Mouse (Mus musculus): ENCODE measurements around the gene Trp53bp2. TPM values are rescaled to one million over a fixed set of nuclear protein-coding genes. Genes with fewer than 3 reads are reported as not detected.

The Trp53bp2 gene
- polyA plus RNA-seq, 1 experiment from 2014 or later, result 35.4 TPM

DNA sequence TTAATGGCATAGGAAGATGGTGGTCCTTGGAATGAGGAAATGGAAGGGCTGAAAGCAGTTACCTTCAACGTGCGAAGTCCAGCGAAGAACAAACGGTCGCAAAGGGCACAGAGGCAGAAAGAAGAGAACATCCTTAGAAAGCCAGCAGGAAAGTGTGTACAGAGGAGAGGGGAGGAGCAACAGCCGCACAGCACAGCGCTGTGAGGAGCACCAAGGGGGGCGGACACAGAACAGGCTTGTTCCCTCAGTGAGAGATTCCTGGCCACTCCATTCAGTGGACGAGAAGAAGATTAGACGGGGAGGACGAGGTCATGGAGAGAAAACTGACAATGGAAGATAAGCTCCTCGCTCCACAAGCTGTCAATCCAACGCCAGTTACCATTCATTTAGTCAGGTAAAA lies 5.9 kb upstream of the Trp53bp2 start:
- ATAC-seq (no peak), DNase-seq (ENCODE audit: low read depth, low spot score) (no peak)
- in situ Hi-C loops (cut with MboI; ENCODE audit: low pct_unique_long_range_greater_than_20kb), result no loop called here
- no peak for TF ChIP-seq CTCF (IDR thresholded peaks at IDR 0.05)
- ChIA-PET CTCF (interaction anchor here (1.8 kb wide), 1 partner anchor 39 kb away, joined by 5 read pairs; no protein-coding TSS in a partner anchor), POLR2A (no interaction called here)
- no peaks in the 10 kb centered on the region for H3K27me3 ChIP-seq

DNA sequence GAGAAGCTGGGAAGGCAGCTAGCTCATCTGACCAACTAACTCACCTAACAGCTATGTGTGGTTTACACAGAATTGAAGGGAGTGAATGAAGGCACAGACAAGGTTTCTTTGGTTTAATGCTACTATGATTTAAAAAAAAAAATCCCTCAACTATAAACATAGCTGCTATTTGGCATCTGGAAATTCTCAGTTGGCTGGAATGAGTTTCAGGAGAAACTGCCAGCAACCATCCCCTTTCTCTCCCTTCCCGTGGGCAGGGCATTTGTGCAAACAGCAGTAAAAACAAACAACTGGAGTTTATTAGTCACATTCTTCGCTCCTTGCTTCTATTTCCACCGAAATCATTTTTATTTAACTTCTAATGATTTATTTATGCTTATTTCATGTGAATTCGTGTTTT lies 2.4 kb upstream of the Trp53bp2 start:
- in situ Hi-C loops (cut with MboI; ENCODE audit: low pct_unique_long_range_greater_than_20kb), result no loop called here
- ChIA-PET CTCF (interaction anchor here (1.3 to 1.6 kb wide), 2 partner anchors 31 to 32 kb away, joined by 3 to 6 read pairs; no protein-coding TSS in a partner anchor), POLR2A (no interaction called here)
- no peak for TF ChIP-seq CTCF (IDR thresholded peaks at IDR 0.05)
- no peak for DNase-seq (ENCODE audit: low read depth, low spot score)
- H3K27me3 ChIP-seq, result no peaks in the 10 kb centered on the region
- ATAC-seq, result no peak

DNA sequence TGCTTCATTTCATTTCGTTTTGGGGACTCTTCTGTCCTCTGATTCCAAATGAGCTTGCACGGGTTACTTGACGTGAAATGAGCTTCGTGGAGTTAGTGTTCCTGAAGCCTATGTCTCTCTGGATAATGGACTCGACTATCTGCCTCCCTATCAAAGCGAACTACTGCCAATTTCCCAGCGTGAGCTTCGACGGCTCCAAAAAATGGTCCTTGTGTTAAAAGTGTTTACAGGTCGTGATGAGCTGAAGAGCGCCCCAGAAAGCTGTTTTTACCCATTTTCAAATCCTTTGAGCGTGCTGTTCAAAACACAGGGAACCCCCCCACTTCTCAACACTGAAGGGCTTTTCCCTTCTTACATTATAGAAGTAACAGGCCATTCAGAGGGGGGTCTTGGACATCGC lies 729 bp upstream of the Trp53bp2 start:
- H3K27me3 ChIP-seq, result no peaks in the 10 kb centered on the region
- in situ Hi-C loops (cut with MboI; ENCODE audit: low pct_unique_long_range_greater_than_20kb), result no loop called here
- TF ChIP-seq CTCF (IDR thresholded peaks at IDR 0.05), result no peak
- peak; percentile 5 for ATAC-seq
- CTCF ChIA-PET, result interaction anchor here (1.0 kb wide), 1 partner anchor 27 kb away, joined by 3 read pairs; no protein-coding TSS in a partner anchor
- DNase-seq (ENCODE audit: low read depth, low spot score), result no peak
- POLR2A ChIA-PET, result interaction anchor here (1.0 to 1.2 kb wide), 3 partner anchors 9 to 72 kb away, joined by 3 read pairs; partner anchors contain the start of gene Fbxo28

DNA sequence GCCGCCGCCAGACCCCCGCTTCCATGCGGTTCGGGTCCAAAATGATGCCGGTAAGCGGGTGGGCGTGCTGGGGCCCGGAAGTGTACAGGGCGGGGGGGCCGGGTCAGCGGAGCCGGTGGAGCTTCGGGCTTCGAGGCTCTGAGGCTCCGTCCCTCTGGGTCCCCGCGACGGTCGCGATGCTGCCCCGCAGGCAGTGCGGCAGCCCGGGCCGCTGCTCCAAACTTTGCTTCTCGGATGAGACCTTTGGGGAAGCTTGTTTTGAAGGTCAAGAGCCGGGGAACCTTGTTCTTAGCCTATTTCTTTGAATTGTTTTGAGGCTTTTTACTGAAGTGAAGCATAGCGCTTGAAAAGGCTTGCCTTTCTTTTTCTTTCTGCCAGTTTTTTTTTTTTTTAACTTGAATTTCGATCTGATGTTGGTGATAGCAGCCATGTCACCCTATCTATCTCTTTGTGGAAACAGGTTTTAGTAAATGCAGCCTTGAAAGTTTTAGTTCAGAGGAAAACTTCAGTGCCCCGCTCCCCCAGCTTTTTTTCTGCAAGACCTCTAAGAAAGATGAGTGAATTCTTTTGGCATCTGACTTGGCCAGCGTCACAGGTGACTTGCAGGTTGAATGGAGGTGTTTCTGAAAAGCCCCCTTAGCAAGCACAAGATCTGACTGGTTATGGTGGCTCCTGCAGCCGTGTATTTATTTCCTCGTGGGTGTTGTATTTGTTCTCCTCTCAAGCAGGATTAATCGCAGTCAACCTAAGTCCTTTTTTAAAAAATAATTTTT lies 615 bp downstream of the Trp53bp2 start:
- in situ Hi-C loops (cut with MboI; ENCODE audit: low pct_unique_long_range_greater_than_20kb), result no loop called here
- ChIA-PET CTCF (no interaction called here), POLR2A (interaction anchor here (0.7 to 1.2 kb wide), 2 partner anchors 9 to 30 kb away, joined by 3 to 4 read pairs; no protein-coding TSS in a partner anchor)
- DNase-seq (ENCODE audit: low read depth, low spot score), result no peak
- H3K27me3 ChIP-seq, result no peaks in the 10 kb centered on the region
- TF ChIP-seq CTCF (IDR thresholded peaks at IDR 0.05), result no peak
- peak; percentile 7 for ATAC-seq

DNA sequence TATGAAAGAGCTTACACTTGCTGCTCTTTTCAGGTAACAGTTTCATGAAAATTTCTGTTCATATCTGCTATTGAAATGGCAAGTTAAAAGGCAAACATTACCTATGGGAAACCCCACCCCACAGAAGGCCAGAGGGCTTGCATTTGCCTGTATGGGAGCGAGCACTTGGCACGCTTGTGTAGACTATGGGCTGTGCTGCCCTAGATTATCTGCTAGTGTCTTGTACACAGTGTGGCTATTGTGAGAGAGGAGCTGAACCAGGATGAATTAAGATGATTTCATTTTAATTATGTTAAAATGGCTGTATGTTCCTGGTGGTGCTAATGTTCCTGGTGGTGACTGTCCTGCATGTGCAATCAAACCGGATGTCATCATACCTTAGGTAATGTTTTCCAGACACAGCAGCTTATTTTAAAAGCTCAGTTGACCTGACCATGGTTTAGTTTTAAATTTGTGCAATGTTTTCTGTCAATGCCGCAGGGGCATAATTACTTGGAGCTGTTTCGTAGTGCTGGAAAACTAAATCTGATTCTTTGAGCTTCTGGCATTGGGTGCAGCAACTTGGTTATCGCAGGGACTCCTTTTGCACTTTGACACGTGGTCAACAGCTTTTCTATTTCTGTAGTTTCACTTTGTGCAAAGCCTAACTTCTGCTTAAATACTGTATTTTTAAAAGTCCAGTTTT lies 3.8 kb downstream of the Trp53bp2 start:
- TF ChIP-seq CTCF (IDR thresholded peaks at IDR 0.05), result no peak
- ChIA-PET CTCF (interaction anchor here (1.2 to 2.8 kb wide), 3 partner anchors 9 to 36 kb away, joined by 3 to 18 read pairs (median 3); no protein-coding TSS in a partner anchor), POLR2A (interaction anchor here (0.7 to 1.2 kb wide), 2 partner anchors 9 to 22 kb away, joined by 3 read pairs; no protein-coding TSS in a partner anchor)
- in situ Hi-C loops (cut with MboI; ENCODE audit: low pct_unique_long_range_greater_than_20kb), result no loop called here
- H3K27me3 ChIP-seq, result no peaks in the 10 kb centered on the region
- no peak for ATAC-seq
- no peak for DNase-seq (ENCODE audit: low read depth, low spot score)

DNA sequence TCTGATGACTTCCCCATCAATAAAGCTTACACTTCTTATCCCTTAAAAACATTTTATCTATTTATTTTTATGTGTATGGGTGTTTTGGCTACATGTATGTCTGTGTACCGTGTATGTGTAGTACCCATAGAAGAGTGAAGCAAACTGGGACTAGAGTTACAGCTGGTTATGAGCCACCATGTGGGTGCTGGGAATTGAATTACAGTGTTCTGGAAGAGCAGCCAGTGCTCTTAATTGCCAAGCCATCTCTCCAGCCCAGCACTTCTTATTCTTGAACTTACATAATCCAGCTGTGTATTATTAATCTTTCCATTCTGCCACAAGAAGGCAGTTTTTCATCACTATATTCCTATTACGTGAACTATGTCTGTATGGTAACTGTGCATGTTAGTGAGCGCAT lies 10.5 kb downstream of the Trp53bp2 start:
- no peak for DNase-seq (ENCODE audit: low read depth, low spot score)
- in situ Hi-C loops (cut with MboI; ENCODE audit: low pct_unique_long_range_greater_than_20kb), result no loop called here
- H3K27me3 ChIP-seq, result no peaks in the 10 kb centered on the region
- ATAC-seq, result no peak
- no peak for TF ChIP-seq CTCF (IDR thresholded peaks at IDR 0.05)
- CTCF ChIA-PET, result interaction anchor here (1.2 to 1.3 kb wide), 2 partner anchors 11 to 22 kb away, joined by 3 to 6 read pairs; no protein-coding TSS in a partner anchor
- POLR2A ChIA-PET, result no interaction called here

DNA sequence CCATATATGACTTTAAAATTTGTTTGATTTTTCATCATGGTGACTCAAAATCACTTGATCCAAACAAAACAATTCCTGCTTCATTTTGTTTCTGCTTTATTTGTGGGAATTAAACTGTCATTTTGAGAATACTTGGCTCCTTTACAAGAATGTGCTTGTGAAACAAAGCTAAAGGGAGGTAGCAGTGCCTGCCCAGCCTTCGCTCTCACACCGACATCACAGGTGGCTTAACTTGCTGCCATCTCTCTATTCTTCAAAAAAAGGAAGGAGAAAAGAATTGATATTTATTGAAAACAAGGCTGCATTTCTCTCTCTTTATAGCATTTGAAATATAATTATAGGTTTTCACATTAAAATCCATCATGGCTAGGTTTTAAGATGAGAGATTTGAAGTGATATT lies 15.3 kb downstream of the Trp53bp2 start:
- no peaks in the 10 kb centered on the region for H3K27me3 ChIP-seq
- in situ Hi-C loops (cut with MboI; ENCODE audit: low pct_unique_long_range_greater_than_20kb), result no loop called here
- ATAC-seq (no peak), DNase-seq (ENCODE audit: low read depth, low spot score) (no peak)
- ChIA-PET POLR2A (no interaction called here), CTCF (no interaction called here)
- no peak for TF ChIP-seq CTCF (IDR thresholded peaks at IDR 0.05)

DNA sequence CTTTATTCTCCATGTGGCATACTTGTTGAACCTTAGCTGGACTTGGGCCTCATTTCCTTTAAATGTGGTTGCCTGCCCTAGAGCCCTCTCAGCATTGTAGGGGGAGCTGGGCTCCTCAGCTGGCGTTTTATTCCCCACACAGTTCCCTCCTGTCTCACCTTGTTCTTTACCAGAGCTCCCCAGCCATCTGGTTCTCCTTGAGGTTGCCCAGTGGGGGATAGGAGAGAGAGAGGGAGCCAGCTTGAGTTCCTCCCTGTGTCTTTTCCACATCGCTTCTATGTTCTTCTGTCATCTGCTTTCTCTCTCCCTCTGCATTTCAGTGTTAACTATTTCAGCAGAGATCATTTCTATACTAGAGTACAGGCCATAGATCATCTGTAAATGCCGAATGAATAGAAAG lies 16.2 kb downstream of the Trp53bp2 start:
- ChIA-PET POLR2A (interaction anchor here (1.3 kb wide), 1 partner anchor 9 kb away, joined by 3 read pairs; no protein-coding TSS in a partner anchor), CTCF (interaction anchor here (0.9 to 3.3 kb wide), 4 partner anchors 11 to 17 kb away, joined by 3 to 18 read pairs (median 4); no protein-coding TSS in a partner anchor)
- no peak for TF ChIP-seq CTCF (IDR thresholded peaks at IDR 0.05)
- no peaks in the 10 kb centered on the region for H3K27me3 ChIP-seq
- DNase-seq (ENCODE audit: low read depth, low spot score), result no peak
- in situ Hi-C loops (cut with MboI; ENCODE audit: low pct_unique_long_range_greater_than_20kb), result no loop called here
- ATAC-seq, result no peak

DNA sequence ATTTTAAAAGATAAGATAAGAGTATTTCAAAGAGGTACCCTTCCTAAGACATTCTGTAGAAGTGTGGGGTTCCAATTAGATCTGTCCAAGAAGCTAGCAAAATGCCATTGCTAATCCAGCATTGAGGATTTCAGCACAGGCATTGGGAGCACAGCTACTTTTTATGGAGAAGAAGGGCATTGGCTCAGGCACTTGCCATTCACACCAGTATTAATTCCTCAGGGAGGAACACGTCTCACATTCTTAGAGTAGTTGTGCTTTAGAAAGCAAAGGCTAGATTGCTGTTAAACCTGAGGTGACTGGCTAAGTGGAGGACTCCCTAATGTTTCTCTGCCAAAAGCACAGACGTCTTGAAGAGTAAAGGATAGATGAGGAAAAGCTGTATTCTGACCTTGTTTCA lies 17.5 kb downstream of the Trp53bp2 start:
- in situ Hi-C loops (cut with MboI; ENCODE audit: low pct_unique_long_range_greater_than_20kb), result no loop called here
- ATAC-seq (no peak), DNase-seq (ENCODE audit: low read depth, low spot score) (no peak)
- H3K27me3 ChIP-seq, result no peaks in the 10 kb centered on the region
- POLR2A ChIA-PET, result interaction anchor here (1.3 kb wide), 1 partner anchor 10 kb away, joined by 3 read pairs; no protein-coding TSS in a partner anchor
- CTCF ChIA-PET, result interaction anchor here (1.2 to 3.3 kb wide), 4 partner anchors 13 to 50 kb away, joined by 3 to 18 read pairs (median 4); no protein-coding TSS in a partner anchor
- TF ChIP-seq CTCF (IDR thresholded peaks at IDR 0.05), result no peak

DNA sequence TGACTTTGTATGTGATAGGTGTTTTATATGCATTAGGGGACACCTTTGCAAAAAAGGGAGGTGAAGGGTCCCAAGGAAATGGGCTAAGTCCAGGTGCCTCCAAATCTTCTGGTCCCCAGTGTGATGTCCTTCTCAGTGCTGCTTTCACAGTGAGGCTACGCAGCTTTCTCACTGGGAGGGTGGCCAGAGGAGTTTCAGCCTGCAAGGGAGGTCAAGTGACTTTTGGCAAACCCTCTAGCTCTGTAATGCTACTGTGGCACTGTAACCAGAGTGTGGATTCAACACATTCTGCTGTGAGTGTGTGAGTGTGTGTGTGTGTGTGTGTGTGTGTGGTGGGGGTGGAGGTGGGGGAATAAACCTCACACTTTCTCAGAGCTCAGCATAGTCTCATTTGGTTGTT lies 18.5 kb downstream of the Trp53bp2 start:
- ATAC-seq (no peak), DNase-seq (ENCODE audit: low read depth, low spot score) (no peak)
- H3K27me3 ChIP-seq, result no peaks in the 10 kb centered on the region
- ChIA-PET CTCF (interaction anchor here (0.7 to 3.3 kb wide), 5 partner anchors 14 to 97 kb away, joined by 3 to 18 read pairs (median 4); no protein-coding TSS in a partner anchor), POLR2A (no interaction called here)
- in situ Hi-C loops (cut with MboI; ENCODE audit: low pct_unique_long_range_greater_than_20kb), result no loop called here
- no peak for TF ChIP-seq CTCF (IDR thresholded peaks at IDR 0.05)

Measured in Patski (cell line).